Mouse (Mus musculus): ENCODE results near the gene Flot2.
"Not testable (repeated sequence)": the region's sequence is repeated elsewhere in the genome, so short reads cannot be mapped to it uniquely, and the experiment has no call there.

Gene Flot2

DNA sequence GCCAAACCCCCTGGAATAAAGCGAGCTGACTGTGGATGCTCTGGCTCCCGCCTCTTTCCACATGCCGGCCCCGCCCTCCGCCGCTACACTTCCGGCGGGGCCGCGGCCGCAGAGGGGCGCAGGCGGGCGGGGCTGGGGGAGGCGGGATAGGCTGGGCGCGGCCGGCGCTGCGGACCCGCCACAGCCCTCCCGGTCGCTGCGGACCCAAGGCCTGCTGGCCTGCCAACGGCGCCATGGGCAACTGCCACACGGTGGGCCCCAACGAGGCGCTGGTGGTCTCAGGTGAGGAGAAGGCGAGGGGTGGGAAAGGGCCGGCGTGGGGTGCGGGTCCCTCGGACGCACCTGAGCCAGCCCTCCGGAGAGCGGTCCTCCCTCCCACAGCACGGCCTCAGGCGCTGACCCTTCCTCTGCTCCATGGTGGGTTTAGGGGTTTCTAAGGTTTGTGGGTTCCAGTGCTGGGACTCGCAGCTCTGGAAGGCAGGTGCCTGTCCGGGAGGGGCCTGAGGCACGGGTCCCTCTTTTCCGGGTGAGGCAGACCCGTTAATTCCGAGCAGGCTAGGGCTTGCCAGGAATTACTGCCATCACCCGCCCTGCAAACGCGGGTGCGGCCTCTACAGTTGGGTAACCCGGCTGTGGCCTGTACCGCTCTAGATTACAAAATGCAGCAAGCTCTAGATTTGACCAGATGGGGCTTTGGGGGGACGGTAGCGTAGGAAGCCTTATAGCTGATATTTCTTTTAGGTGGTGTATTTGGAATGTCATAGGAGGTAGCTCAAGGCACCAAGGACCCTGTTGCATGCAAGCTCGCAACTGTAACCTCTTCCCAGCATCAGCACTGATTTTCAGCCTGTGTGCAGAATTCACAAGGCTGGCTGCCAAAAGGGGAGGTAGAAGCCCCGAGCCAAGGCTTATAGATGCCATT is at the start of gene Flot2:
Gene Flot2, plus strand, starts transcription at position 101 of the 922 bp plus-strand sequence.
- peak; percentile 58 for DNase-seq (ENCODE audit: low spot score)

GRCm38 (mm10) chr11:77989071-77989690 is 48.5 kb upstream of the Flot2 start:
- no peak for DNase-seq (ENCODE audit: low spot score)

DNA sequence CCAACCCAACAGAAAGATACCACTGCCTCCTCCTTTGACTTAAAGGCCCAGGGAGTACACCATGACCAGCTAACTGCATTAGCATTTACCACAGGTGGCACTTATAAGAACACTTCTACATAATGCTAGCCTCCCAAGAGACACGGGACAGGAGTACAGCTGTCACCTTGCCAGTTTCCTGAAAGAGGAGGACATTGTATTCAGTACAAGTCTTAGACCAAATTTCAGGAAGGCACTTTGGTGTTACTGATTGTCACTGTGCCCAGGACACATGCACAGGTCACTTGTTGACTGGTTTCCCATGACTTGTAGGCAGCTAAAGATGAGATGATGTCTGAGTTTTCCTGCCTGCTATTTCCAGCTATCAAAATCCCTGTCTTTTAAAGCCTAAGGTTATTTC is 42.2 kb upstream of the Flot2 start:
- DNase-seq (ENCODE audit: low spot score) = no peak

DNA sequence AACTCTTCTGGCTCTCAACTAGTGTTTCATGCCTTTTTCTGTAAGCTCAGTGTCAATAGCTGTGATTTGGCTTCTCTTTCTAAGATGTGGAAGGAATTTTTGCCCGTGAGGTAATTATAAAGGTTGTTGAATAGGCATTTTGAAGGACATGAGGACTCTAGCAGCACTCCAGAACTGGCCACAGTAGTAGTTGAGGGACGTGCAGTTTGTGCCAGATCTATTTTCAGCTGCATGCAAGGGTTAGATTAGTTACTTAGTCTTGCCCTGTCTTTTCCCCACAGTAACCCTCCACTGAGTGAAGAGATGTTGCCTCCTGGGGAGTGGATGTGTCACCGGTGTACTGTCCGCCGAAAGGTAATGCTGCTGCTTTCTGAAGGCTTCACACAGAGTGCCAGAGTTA is 31.3 kb upstream of the Flot2 start:
- no peak for DNase-seq (ENCODE audit: low spot score)

DNA sequence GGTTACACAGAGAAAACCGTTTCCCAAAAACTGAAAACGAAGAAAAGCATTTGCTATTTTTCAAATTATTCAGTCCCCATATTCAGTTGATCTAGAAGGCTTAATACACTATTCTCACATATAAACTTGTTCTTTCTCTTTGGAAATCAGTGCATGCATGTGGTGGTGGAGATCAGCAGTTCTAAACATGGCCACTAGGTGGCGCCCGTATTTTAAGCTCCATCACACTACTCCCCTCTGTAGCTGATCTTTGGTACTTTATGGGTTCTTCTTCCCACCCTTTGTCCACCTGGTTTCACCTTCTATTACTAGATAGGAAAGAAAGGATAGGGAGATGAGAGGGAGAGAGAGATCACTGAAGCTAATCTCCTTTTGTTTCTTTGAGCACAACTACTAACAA is 18.1 kb upstream of the Flot2 start:
- peak; percentile 70 for DNase-seq (ENCODE audit: low spot score)

GRCm38 (mm10) chr11:78023607-78024006 is 14.1 kb upstream of the Flot2 start:
- DNase-seq (ENCODE audit: low spot score) = no peak

DNA sequence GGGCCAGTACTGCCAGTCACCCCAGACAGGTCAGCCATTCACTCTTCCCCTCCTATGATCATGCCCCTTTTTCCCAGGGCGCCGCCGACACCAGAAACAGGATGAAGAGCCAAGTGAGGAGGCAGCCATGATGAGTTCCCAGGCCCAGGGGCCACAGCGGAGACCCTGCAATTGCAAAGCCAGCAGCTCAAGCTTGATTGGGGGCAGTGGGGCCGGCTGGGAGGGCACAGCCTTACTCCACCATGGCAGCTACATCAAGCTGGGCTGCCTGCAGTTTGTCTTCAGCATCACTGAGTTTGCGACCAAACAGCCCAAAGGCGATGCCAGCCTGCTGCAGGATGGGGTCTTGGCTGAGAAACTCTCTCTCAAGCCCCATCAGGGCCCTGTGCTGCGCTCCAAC is 8.5 kb upstream of the Flot2 start:
- DNase-seq (ENCODE audit: low spot score) = no peak

- DNase-seq (ENCODE audit: low spot score) = no peak
These were observed 7.1 kb upstream of the Flot2 start for GRCm38 (mm10) chr11:78030600-78030999.

GRCm38 (mm10) chr11:78031389-78031788 is 6.3 kb upstream of the Flot2 start:
- no peak for DNase-seq (ENCODE audit: low spot score)

DNA sequence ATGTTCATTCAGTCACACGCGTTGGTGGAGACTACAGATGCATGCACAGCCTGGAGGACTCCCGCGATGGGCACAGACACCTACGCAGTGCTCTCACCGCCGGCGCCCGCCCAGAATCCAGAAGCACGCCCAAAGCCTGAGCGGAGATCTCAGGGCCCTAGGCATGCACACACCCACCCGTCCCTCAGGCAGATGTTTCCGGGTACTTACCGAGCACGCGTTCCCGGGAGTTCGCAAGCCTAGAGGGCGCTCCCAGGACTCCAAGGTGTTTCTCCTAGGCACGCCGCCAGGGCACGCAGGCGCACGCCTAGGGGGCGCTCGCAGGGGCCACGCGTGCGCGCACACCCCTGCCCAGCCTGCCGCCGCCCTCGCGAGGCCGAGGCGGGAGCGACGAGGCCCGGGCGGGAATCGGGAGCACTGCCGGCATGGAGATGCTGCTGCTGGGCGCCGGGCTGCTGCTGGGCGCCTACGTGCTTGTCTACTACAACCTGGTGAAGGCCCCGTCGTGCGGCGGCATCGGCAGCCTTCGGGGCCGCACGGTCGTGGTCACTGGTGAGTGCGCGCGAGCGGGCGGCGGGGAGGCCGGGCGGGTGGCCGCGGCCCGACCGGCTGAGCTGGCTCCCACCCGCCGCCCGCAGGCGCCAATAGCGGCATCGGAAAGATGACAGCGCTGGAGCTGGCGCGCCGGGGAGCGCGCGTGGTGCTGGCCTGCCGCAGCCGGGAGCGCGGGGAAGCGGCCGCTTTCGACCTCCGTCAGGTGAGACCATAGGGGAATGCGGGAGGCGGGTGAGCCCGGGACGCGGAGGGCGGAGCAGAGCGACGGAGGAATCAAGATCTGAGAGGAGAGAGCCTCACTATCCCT is 5.6 kb upstream of the Flot2 start, which contains the start of gene Dhrs13:
Gene Dhrs13, plus strand, starts transcription at position 334 of the 862 bp plus-strand sequence.
- peak; percentile 94 for DNase-seq (ENCODE audit: low spot score)

DNA sequence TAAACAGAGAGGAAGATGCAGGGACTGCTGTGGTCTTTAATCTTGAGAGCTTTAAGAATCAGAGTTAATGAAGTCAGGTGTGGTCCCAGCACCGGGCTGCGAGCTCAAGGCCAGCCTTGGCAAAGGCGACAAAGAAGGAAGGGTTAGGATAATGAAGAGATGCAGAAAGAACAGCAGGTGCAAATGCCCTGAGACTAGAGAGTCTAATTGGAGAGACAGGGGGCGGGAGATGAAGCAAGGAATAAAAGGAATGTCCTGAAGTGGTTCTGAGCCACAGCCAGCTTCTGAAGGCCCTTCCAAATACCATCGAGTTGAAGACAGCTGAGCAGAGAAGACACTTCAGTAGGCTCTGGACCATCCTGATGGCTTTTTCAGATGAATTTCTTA is 4.9 kb upstream of the Flot2 start:
- DNase-seq (ENCODE audit: low spot score) = no peak

DNA sequence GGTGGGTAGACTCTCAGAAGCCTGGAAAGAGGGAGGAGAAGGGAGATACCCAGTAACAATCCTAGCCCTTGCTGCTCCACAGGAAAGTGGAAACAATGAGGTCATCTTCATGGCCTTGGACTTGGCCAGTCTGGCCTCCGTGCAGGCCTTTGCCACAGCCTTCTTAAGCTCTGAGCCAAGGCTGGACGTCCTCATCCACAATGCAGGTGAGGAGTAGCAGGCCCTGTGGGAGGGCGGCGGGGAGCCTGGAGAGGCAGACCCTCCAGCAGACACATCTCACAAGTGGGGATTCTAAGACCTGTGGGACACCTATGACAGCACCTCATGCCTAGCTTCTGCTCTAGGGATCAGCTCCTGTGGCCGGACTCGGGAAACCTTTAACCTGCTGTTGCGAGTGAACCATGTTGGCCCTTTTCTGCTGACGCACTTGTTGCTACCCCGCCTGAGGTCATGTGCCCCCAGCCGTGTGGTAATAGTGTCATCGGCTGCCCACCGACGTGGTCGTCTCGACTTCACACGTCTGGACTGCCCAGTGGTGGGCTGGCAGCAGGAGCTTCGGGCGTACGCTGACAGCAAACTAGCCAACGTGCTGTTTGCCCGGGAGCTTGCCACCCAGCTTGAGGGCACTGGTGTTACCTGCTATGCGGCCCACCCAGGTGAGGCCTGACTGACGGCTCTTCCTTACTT is 3.7 kb upstream of the Flot2 start:
- DNase-seq (ENCODE audit: low spot score) = no peak

DNA sequence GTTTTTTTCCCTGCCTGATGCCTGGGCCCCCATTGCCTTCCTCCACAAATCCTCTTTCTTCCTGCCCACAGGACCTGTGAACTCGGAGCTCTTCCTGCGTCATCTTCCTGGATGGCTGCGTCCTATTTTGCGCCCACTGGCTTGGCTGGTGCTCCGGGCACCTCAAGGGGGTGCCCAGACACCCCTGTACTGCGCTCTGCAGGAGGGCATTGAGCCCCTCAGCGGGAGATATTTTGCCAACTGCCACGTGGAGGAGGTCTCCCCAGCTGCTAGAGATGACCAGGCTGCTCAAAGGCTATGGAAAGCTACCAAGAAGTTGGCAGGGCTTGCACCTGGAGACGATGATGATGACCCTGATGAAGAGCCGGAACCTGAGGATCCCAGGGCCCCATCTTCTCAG is 940 bp upstream of the Flot2 start:
- DNase-seq (ENCODE audit: low spot score) = no peak

DNA sequence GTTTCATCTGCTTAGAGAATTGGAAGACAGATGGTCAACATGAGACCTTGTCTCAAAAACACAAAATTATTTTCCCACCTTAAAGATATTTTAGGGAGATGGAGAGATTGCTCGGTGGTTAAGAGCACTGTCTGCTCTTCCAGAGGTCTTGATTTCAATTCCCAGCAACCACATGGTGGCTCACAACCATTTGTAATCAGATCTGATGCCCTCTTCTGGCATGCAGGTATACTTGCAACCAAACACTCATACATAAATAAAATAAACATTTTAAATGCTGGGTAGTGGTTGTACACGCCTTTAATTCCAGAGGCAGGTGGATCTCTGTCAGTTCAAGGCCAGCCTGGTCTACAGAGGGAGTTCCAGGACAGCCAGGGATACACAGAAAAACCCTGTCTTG is 3.1 kb downstream of the Flot2 start:
- DNase-seq (ENCODE audit: low spot score) = no peak

GRCm38 (mm10) chr11:78042290-78042870 is 4.6 kb downstream of the Flot2 start:
- not testable (repeated sequence) for DNase-seq (ENCODE audit: low spot score)

- DNase-seq (ENCODE audit: low spot score) = peak; percentile 29
These were observed 7.1 kb downstream of the Flot2 start for GRCm38 (mm10) chr11:78044758-78045251.

GRCm38 (mm10) chr11:78048637-78049036 is 10.9 kb downstream of the Flot2 start:
- not testable (repeated sequence) for DNase-seq (ENCODE audit: low spot score)

GRCm38 (mm10) chr11:78053078-78053477 is 15.3 kb downstream of the Flot2 start:
- DNase-seq (ENCODE audit: low spot score) = no peak

DNA sequence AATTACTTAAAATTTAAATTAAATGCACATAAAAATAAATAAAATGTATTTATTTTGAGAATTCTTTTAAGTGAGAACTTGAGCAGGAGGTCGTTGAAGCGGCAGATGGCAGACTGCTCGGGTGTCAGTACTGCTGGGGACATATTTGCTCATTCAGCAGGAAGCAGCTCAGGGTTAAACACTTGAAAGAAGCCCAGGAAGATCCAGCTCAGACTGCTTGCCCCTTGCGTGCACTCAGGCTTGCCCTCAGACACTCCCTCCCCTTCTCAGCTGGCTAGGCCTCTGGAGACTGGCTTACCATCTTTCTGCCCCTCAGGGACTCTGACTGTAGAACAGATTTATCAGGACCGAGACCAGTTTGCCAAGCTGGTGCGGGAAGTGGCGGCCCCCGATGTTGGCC is 19.2 kb downstream of the Flot2 start:
- DNase-seq (ENCODE audit: low spot score) = no peak

DNA sequence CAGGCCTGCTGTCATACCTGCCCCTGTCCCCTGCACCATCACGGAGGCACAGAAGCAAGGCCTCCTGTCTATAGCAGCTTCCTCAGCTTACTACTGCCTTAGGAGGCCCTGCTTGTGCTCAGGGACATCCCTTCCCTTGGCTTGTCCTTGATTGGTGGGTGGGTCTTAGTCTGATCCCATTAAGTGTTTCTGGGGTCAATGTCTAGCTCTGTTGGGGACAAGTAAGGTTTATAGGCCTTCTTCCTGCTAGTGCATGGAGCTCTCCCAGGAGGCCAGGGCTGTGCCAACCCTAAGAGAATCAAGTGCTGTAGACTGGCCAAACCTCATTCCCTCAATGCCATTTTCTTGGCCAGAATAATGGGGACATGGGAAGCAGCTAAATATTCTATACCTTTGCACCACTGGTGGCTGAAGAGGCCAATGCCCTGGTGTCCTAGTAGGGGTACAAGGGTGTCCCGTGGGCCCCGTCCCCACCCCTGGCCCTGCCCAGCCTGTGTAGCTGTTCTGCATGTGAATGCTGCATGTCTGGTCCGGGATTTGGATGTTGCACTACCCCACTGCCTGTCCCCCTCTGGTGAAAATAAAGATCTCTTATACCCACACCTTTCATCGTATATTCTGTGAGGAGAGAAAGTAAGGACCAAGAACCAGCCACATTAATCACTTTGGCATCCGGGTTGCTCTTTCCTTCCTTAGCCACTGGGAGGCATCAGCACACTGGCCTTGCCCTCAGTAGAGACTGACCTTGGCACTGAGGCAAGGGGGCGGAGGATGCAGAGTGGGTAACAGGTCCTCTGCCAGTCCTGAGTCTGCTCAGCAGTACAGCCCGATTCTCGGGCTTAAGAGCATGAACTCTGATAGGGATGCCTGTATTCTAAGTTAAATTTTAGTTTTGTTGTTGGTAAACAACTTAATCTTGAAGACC is 22.4 kb downstream of the Flot2 start:
- DNase-seq (ENCODE audit: low spot score) = peak; percentile 50
